Mouse (Mus musculus): ENCODE data around the gene Abhd10. TPM values are rescaled to one million over a fixed set of nuclear protein-coding genes. Genes with fewer than 3 reads are reported as not detected.

Gene Abhd10
- 29.3 and 31.9 TPM in 2 replicates for polyA plus RNA-seq (2015; fragmentation: Nextera tagmentation; extraction: Ambion mirVana)

GRCm38 (mm10) chr16:45742615-45743476 is at the start of gene Abhd10:
Abhd10 (minus strand) TSS chr16:45742955.
- Histone ChIP-seq H3K9me3 (no peaks in the 10 kb centered on the region), H3K9ac (peak within 1 kb of the TSS; percentile 85), H3K27me3 (replicated peaks) (no peaks in the 10 kb centered on the region), H3K4me2 (peak within 1 kb of the TSS; percentile 57), H3K27ac (peak within 1 kb of the TSS; percentile 93), H3K4me3 (replicated peaks) (peak within 1 kb of the TSS; percentile 63), H3K4me1 (peaks cover 7% of the 10 kb centered on the region), H3K36me3 (no peaks in the 10 kb centered on the region)
- ATAC-seq (ENCODE audit: insufficient read depth, low FRiP score, low read depth): peak; percentile 99
- under 1% methylated on average over 51 of the region's 51 CpGs for WGBS

DNA sequence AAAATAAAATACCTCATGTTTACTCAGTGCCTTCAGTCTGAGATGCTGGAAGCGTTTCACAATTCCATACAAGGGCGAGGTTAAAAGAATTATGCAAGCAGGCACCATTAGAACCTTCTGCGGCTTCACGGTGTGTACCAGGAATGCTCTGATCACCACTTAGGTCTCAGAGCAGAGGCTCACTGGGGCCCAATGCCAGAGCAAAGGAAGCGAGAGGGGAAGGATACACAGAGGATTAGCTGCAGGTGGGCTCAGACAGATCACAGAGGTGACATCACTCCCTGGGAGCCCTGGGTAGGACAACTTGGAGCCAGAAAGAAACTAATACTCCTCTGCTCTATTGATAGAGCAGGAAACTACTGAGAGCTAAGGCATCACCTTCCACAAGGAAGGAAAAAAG is 48.5 kb upstream of the Abhd10 start:
- H3K36me3 ChIP-seq: no peaks in the 10 kb centered on the region
- H3K4me3 ChIP-seq (replicated peaks): no peak overlapping the region
- no peak overlapping the region for H3K9ac ChIP-seq
- 61% methylated on average over 5 of the region's 5 CpGs for WGBS
- H3K4me2 ChIP-seq: no peak overlapping the region
- no peaks in the 10 kb centered on the region for H3K4me1 ChIP-seq
- no peaks in the 10 kb centered on the region for H3K27me3 ChIP-seq (replicated peaks)
- no peaks in the 10 kb centered on the region for H3K9me3 ChIP-seq
- no peak for ATAC-seq (ENCODE audit: insufficient read depth, low FRiP score, low read depth)
- no peak overlapping the region for H3K27ac ChIP-seq

GRCm38 (mm10) chr16:45789311-45789710 is 46.6 kb upstream of the Abhd10 start:
- H3K36me3 ChIP-seq: no peaks in the 10 kb centered on the region
- no peak for ATAC-seq (ENCODE audit: insufficient read depth, low FRiP score, low read depth)
- 77% methylated on average over 2 of the region's 2 CpGs for WGBS

DNA sequence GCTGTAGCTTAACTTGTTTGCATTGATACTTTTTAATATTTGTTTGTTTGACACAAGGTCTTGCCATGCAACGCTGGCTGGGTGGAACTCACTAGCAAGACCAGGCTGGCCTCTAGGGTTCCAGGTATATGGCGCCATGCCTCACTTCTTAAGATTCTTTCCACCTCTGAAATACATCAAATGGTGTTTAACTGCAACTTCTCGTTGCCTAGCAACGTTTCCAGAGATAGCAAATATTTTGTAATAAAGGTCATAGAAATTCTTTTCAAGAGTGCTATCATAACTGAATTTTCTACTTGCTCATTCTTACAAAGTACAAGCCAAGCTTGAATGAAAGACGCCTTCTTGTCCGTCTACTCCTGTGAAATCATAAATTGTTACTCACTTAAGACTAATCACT is 44.9 kb upstream of the Abhd10 start:
- H3K9me3 ChIP-seq: no peaks in the 10 kb centered on the region
- no peak overlapping the region for H3K4me2 ChIP-seq
- no peak for ATAC-seq (ENCODE audit: insufficient read depth, low FRiP score, low read depth)
- no peak overlapping the region for H3K27ac ChIP-seq
- no peak overlapping the region for H3K4me3 ChIP-seq (replicated peaks)
- no peaks in the 10 kb centered on the region for H3K4me1 ChIP-seq
- WGBS: 83% methylated on average over 6 of the region's 6 CpGs
- no peak overlapping the region for H3K9ac ChIP-seq
- no peaks in the 10 kb centered on the region; the same call in 1 of the 2 replicates for H3K36me3 ChIP-seq
- no peaks in the 10 kb centered on the region for H3K27me3 ChIP-seq (replicated peaks)

More at GRCm38 (mm10) chr16:45789311-45789710, 46.6 kb upstream of the Abhd10 start:
- Histone ChIP-seq H3K4me2 (no peak overlapping the region), H3K4me3 (replicated peaks) (no peak overlapping the region), H3K27me3 (replicated peaks) (no peaks in the 10 kb centered on the region), H3K9me3 (no peaks in the 10 kb centered on the region), H3K4me1 (no peaks in the 10 kb centered on the region), H3K27ac (no peak overlapping the region), H3K9ac (no peak overlapping the region)

DNA sequence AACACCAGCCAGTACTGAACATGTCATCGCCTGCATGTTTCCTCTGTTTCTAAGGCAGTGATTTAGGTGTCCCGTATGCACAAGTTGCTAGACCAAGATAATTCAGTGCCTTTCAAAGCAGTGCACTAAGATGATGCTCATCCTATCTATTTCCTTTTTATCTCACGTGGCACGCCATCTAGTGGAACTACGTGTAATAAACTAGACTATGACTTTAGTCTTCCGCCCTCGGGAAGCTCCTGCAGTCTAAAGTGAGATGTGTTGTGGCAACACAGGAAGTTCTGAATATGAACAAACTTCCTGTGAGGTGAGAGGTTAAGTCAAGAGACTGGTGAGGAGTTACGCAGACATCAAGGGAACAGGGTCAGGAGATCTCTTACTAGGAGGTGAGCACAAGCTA is 43.9 kb upstream of the Abhd10 start:
- 38% methylated on average over 8 of the region's 8 CpGs for WGBS
- no peak overlapping the region for H3K4me3 ChIP-seq (replicated peaks)
- H3K4me2 ChIP-seq: no peak overlapping the region
- no peak overlapping the region for H3K9ac ChIP-seq
- no peaks in the 10 kb centered on the region for H3K27me3 ChIP-seq (replicated peaks)
- H3K4me1 ChIP-seq: no peaks in the 10 kb centered on the region
- no peaks in the 10 kb centered on the region; the same call in 1 of the 2 replicates for H3K36me3 ChIP-seq
- no peaks in the 10 kb centered on the region for H3K9me3 ChIP-seq
- ATAC-seq (ENCODE audit: insufficient read depth, low FRiP score, low read depth): no peak
- H3K27ac ChIP-seq: no peak overlapping the region

GRCm38 (mm10) chr16:45780001-45780400 is 37.2 kb upstream of the Abhd10 start:
- Histone ChIP-seq H3K36me3 (peaks cover 9% of the 10 kb centered on the region), H3K27me3 (replicated peaks) (no peaks in the 10 kb centered on the region), H3K4me1 (no peaks in the 10 kb centered on the region), H3K4me2 (no peak overlapping the region), H3K9me3 (no peaks in the 10 kb centered on the region), H3K4me3 (replicated peaks) (no peak overlapping the region), H3K27ac (no peak overlapping the region), H3K9ac (no peak overlapping the region)
- WGBS: 77% methylated on average over 6 of the region's 6 CpGs
- ATAC-seq (ENCODE audit: insufficient read depth, low FRiP score, low read depth): no peak

DNA sequence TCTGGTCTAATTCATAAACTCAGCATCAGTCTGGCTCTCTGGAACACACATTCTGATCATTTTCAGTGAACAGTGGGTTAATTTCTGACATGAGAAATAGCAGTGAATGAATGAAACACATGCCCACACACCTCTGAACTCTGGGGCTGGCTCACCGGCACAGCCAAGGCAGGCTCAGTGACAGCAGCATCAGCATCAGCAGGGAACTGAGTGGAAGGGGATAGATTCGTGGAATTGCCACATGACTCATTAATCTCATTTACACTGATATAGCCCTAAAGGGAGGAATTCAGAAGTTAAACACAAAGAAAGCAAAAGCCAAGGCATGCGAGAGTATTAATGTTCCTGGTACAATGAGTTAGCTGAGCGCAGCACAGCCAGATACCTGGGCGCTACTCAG is 32.1 kb upstream of the Abhd10 start:
- Histone ChIP-seq H3K9me3 (no peaks in the 10 kb centered on the region), H3K27me3 (replicated peaks) (no peaks in the 10 kb centered on the region), H3K4me3 (replicated peaks) (no peak overlapping the region), H3K4me2 (no peak overlapping the region), H3K27ac (no peak overlapping the region), H3K36me3 (peaks cover 25% of the 10 kb centered on the region), H3K4me1 (no peaks in the 10 kb centered on the region), H3K9ac (no peak overlapping the region)
- ATAC-seq (ENCODE audit: insufficient read depth, low FRiP score, low read depth): no peak
- 83% methylated on average over 5 of the region's 5 CpGs for WGBS

DNA sequence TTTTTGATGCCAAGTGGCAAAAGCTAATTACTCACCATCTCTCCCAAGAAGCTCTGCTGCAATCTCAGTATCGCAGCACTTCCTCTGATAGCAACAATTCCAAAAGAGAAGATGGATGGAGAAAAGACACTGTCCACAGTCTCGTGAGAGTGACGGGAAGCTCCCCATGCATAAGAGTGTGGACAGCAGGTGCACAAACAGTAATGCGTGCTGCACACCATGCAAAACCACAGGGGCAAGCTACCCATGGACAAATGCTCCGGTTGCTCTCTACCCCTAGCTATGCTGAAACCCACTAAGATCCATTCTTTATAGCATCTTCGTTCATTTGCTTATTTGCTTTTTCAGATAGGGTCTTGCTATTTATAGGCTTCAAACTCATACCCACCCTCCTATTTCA is 28.2 kb upstream of the Abhd10 start:
- Histone ChIP-seq H3K36me3 (peaks cover 21% of the 10 kb centered on the region), H3K4me2 (no peak overlapping the region), H3K4me1 (no peaks in the 10 kb centered on the region)

DNA sequence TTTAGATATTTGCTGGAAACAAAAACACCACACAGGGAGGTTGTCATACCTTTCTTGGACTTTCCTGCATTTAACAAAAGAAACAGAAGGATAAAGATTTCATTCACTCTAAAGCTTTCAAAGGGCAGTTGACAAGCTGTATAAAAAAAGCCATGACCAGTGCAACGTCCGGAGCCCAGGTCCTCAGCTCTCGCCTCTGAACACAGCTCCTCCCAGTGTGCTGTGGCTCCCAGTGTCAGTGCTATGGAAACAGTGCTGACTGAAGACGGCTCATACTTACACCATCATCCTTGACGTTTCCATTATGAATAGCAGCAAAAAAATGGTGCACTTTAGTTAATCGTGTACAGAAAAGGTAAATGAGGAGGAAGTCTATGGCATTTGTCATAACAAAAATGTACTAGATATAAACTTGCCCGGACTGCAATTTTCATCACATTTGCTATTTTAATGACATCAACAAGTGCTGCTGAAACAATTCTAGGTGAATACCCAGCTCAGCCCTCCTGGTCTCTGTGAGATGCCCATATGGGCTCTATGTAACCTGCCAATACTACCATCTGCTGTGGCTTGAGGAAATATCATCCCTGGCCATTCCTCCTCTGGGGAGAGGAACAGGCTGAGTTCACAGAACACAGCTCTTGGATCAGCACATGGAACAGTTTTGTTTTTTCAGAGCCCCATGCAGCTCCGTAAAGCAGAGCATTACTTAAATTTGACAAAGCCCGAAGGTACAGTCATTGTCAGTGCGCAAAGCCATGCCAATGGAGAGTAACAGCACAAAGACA is 25.3 kb upstream of the Abhd10 start:
- Histone ChIP-seq H3K4me3 (replicated peaks) (no peak overlapping the region), H3K4me1 (no peaks in the 10 kb centered on the region), H3K27me3 (replicated peaks) (no peaks in the 10 kb centered on the region), H3K9me3 (no peaks in the 10 kb centered on the region), H3K27ac (no peak overlapping the region), H3K4me2 (no peak overlapping the region), H3K9ac (no peak overlapping the region), H3K36me3 (peaks cover 12% of the 10 kb centered on the region)
- 59% methylated on average over 10 of the region's 10 CpGs for WGBS
- no peak for ATAC-seq (ENCODE audit: insufficient read depth, low FRiP score, low read depth)

More for the DNA sequence above, 28.2 kb upstream of the Abhd10 start:
- Histone ChIP-seq H3K9ac (no peak overlapping the region), H3K4me3 (replicated peaks) (no peak overlapping the region), H3K9me3 (no peaks in the 10 kb centered on the region), H3K27ac (no peak overlapping the region), H3K27me3 (replicated peaks) (no peaks in the 10 kb centered on the region)
- no peak for ATAC-seq (ENCODE audit: insufficient read depth, low FRiP score, low read depth)
- WGBS: 96% methylated on average over 6 of the region's 6 CpGs

- 40% methylated on average over 4 of the region's 4 CpGs for WGBS
- ATAC-seq (ENCODE audit: insufficient read depth, low FRiP score, low read depth): no peak
- Histone ChIP-seq H3K27ac (no peak overlapping the region), H3K27me3 (replicated peaks) (no peaks in the 10 kb centered on the region), H3K9me3 (no peaks in the 10 kb centered on the region), H3K9ac (no peak overlapping the region), H3K4me1 (no peaks in the 10 kb centered on the region), H3K36me3 (peaks cover 14% of the 10 kb centered on the region), H3K4me3 (replicated peaks) (no peak overlapping the region), H3K4me2 (no peak overlapping the region)
Observed at GRCm38 (mm10) chr16:45767434-45767833, 24.7 kb upstream of the Abhd10 start.

DNA sequence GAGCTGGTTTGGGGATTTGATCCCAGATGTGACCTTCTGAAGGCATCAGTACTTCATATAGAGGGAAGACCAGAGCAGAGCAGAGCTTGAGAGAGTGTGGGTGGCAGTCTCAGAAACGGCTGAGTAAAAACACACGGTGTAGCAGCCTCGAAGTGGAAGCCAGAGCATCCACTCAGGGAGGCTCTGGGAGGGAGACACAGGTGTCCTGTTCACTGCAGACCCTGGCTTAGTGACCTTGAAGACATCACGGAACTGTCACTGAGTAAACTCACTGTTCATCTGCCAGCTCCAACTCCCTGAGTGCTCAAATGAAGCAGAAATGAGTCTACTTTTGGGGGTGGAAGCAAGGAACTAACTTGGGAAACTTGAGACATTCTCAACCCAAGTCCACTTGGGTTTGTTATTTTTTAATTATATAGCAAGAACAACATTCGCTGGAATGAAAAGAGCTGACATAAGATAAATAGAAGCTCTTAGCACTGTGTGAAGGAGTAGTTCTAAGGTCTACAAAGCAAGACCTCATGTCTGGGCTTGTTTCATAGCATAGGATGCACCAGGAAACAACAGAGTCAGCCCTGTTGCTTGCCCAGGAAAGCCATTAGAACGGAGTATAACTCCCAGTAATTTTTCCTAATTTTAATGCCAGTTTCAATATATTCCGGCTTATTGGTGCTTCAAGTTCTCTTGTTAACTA is 23.2 kb upstream of the Abhd10 start:
- Histone ChIP-seq H3K4me1 (no peaks in the 10 kb centered on the region), H3K9me3 (no peaks in the 10 kb centered on the region), H3K27me3 (replicated peaks) (no peaks in the 10 kb centered on the region), H3K4me3 (replicated peaks) (no peak overlapping the region), H3K9ac (no peak overlapping the region), H3K4me2 (no peak overlapping the region), H3K36me3 (peaks cover 13% of the 10 kb centered on the region), H3K27ac (no peak overlapping the region)
- WGBS: 80% methylated on average over 7 of the region's 7 CpGs
- ATAC-seq (ENCODE audit: insufficient read depth, low FRiP score, low read depth): no peak
